Mouse (Mus musculus): ENCODE data around the gene Mis12. TPM values are rescaled to one million over a fixed set of nuclear protein-coding genes. Genes with fewer than 3 reads are reported as not detected.

Mis12 gene
- polyA plus RNA-seq (2012; rRNA removed) = 0.22 and 0.41 TPM in 2 replicates

GRCm38 (mm10) chr11:71019201-71020068, at the start of gene Mis12, which contains the start of gene Derl2:
Gene Mis12, plus strand, starts transcription at chr11:71019611.
Gene Derl2, minus strand, starts transcription at chr11:71019841.

GRCm38 (mm10) chr11:70969821-70970559, 49.4 kb upstream of the Mis12 start, which contains the start of the genes Nup88 and Rpain:
Gene Nup88, minus strand, starts transcription at chr11:70969973.
Gene Rpain, plus strand, starts transcription at chr11:70970213.

GRCm38 (mm10) chr11:70982557-70983228, 36.7 kb upstream of the Mis12 start, which contains the start of gene C1qbp:
Gene C1qbp, minus strand, starts transcription at chr11:70983026.

GRCm38 (mm10) chr11:71004316-71004773, 15.1 kb upstream of the Mis12 start, which contains the start of gene Dhx33:
Gene Dhx33, minus strand, starts transcription at chr11:71004437.

GRCm38 (mm10) chr11:71033163-71033761, 13.9 kb downstream of the Mis12 start, which contains the start of gene 6330403K07Rik:
Gene 6330403K07Rik, minus strand, starts transcription at chr11:71033513.

Other genes with a start within 250 kb of the Mis12 start
- 0.06 and 0.09 TPM in 2 replicates for gene Scimp, start 207.0 kb upstream of the Mis12 start, polyA plus RNA-seq (2012; rRNA removed)
- gene Rabep1, start 174.8 kb upstream of the Mis12 start, polyA plus RNA-seq (2012; rRNA removed) = 0.52 and 0.73 TPM in 2 replicates
- gene Nup88, start 49.6 kb upstream of the Mis12 start, polyA plus RNA-seq (2012; rRNA removed) = 6.4 and 8.3 TPM in 2 replicates
- gene Rpain, start 49.4 kb upstream of the Mis12 start, polyA plus RNA-seq (2012; rRNA removed) = 5.0 and 7.4 TPM in 2 replicates
- gene C1qbp, start 36.6 kb upstream of the Mis12 start, polyA plus RNA-seq (2012; rRNA removed) = 138 and 440 TPM in 2 replicates
- gene Dhx33, start 15.2 kb upstream of the Mis12 start, polyA plus RNA-seq (2012; rRNA removed) = 3.2 and 7.0 TPM in 2 replicates
- 2.5 and 3.3 TPM in 2 replicates for gene Derl2, start 230 bp downstream of the Mis12 start, polyA plus RNA-seq (2012; rRNA removed)
- 0.69 and 1.2 TPM in 2 replicates for gene 6330403K07Rik, start 13.9 kb downstream of the Mis12 start, polyA plus RNA-seq (2012; rRNA removed)
- not detected in 2 replicates for gene Nlrp1a, start 125.1 kb downstream of the Mis12 start, polyA plus RNA-seq (2012; rRNA removed)
- gene Nlrp1b, start 211.1 kb downstream of the Mis12 start, polyA plus RNA-seq (2012; rRNA removed) = 0.10 and 0.13 TPM in 2 replicates